Mouse (Mus musculus) embryo, embryonic 10.5 days (tissue): ENCODE results near the gene Xylb.
"Not testable (repeated sequence)": the region's sequence is repeated elsewhere in the genome, so short reads cannot be mapped to it uniquely, and the experiment has no call there.

Source experiments
- DNase-seq: peaks from one replicate; pipeline ENCODE4 v3.0.0-alpha.2; 2015; ENCODE audit warnings: low spot score

Xylb gene

GRCm38 (mm10) chr9:119340909-119341816, 16.0 kb upstream of the Xylb start, which contains the start of gene Myd88:
Gene Myd88 (minus strand): TSS chr9:119341411.
- DNase-seq: peak; percentile 99

GRCm38 (mm10) chr9:119342728-119343127, 14.5 kb upstream of the Xylb start:
- no peak for DNase-seq

GRCm38 (mm10) chr9:119346376-119346775, 10.8 kb upstream of the Xylb start:
- DNase-seq: no peak

- no peak for DNase-seq
These were observed 6.7 kb upstream of the Xylb start for GRCm38 (mm10) chr9:119350531-119350930.

- DNase-seq: no peak
These were observed 6.1 kb upstream of the Xylb start for GRCm38 (mm10) chr9:119350947-119351705.

GRCm38 (mm10) chr9:119352060-119352459, 5.1 kb upstream of the Xylb start:
- peak; percentile 81 for DNase-seq

GRCm38 (mm10) chr9:119353926-119354325, 3.3 kb upstream of the Xylb start:
- DNase-seq: no peak

- no peak for DNase-seq
These were observed 1.2 kb upstream of the Xylb start for GRCm38 (mm10) chr9:119355943-119356342.

GRCm38 (mm10) chr9:119358058-119358429, 863 bp downstream of the Xylb start:
- DNase-seq: no peak

GRCm38 (mm10) chr9:119361416-119361815, 4.2 kb downstream of the Xylb start:
- DNase-seq: no peak

- no peak for DNase-seq
These were observed 6.0 kb downstream of the Xylb start for GRCm38 (mm10) chr9:119363229-119363628.

GRCm38 (mm10) chr9:119365284-119365683, 8.1 kb downstream of the Xylb start, which contains the start of gene Slc22a14:
Gene Slc22a14 (minus strand): TSS chr9:119365553.
- no peak for DNase-seq

- no peak for DNase-seq
These were observed 11.2 kb downstream of the Xylb start for GRCm38 (mm10) chr9:119368367-119368766.

GRCm38 (mm10) chr9:119370770-119371169, 13.6 kb downstream of the Xylb start:
- DNase-seq: not testable (repeated sequence)

GRCm38 (mm10) chr9:119371251-119371650, 14.1 kb downstream of the Xylb start:
- peak; percentile 49 for DNase-seq

GRCm38 (mm10) chr9:119375008-119375407, 17.8 kb downstream of the Xylb start:
- DNase-seq: no peak

- peak; percentile 30 for DNase-seq
These were observed 18.4 kb downstream of the Xylb start for GRCm38 (mm10) chr9:119375556-119375955.

- DNase-seq: no peak
These were observed 21.1 kb downstream of the Xylb start for GRCm38 (mm10) chr9:119378231-119378630.

- DNase-seq: no peak
These were observed 25.4 kb downstream of the Xylb start for GRCm38 (mm10) chr9:119382603-119383002.

- peak; percentile 67 for DNase-seq
These were observed 31.8 kb downstream of the Xylb start for GRCm38 (mm10) chr9:119388956-119389355.

GRCm38 (mm10) chr9:119390214-119390613, 33.0 kb downstream of the Xylb start:
- DNase-seq: no peak

GRCm38 (mm10) chr9:119394808-119395207, 37.6 kb downstream of the Xylb start:
- no peak for DNase-seq

GRCm38 (mm10) chr9:119401351-119401750, 44.2 kb downstream of the Xylb start:
- DNase-seq: no peak
